Mouse (Mus musculus) bone marrow macrophage, adult 2 months (primary cell): Measurements from ENCODE around the gene Nit2. TPM values are rescaled to one million over a fixed set of nuclear protein-coding genes. Genes with fewer than 3 reads are reported as not detected.

Experiments
- H3K27ac ChIP-seq: 2 replicates; pipeline ENCODE4 v1.5.1; 2012; ENCODE audit warnings: low read depth, low read length; ENCODE audit not compliant: insufficient read depth
- H3K4me1 ChIP-seq: 2 replicates; pipeline ENCODE4 v1.6.1; 2012; ENCODE audit warnings: low read length; ENCODE audit not compliant: control insufficient read depth, insufficient read depth
- H3K4me3 ChIP-seq: 2 replicates; pipeline ENCODE4 v1.5.1; 2012; ENCODE audit warnings: mild to moderate bottlenecking, low read length, moderate library complexity; ENCODE audit not compliant: insufficient read depth
- CTCF ChIP-seq: IDR thresholded peaks from 2 replicates; pipeline ENCODE4 v1.5.1; 2012; ENCODE audit warnings: low read depth, mild to moderate bottlenecking, low read length, moderate library complexity
- POLR2A ChIP-seq: IDR thresholded peaks from 2 replicates; pipeline ENCODE4 v1.6.1; 2012; ENCODE audit warnings: mild to moderate bottlenecking, low read depth, low read length, borderline replicate concordance
- polyA plus RNA-seq: library from polyadenylated mRNA; stranded (reverse); fragments of >200 nt; gene quantifications from 2 replicates; pipeline ENCODE4 v1.2.4, GENCODE M21; 2012; ENCODE audit not compliant: missing spikeins, insufficient read depth, insufficient read length

Gene Nit2
- polyA plus RNA-seq, 1 experiment: 37.8 TPM

DNA sequence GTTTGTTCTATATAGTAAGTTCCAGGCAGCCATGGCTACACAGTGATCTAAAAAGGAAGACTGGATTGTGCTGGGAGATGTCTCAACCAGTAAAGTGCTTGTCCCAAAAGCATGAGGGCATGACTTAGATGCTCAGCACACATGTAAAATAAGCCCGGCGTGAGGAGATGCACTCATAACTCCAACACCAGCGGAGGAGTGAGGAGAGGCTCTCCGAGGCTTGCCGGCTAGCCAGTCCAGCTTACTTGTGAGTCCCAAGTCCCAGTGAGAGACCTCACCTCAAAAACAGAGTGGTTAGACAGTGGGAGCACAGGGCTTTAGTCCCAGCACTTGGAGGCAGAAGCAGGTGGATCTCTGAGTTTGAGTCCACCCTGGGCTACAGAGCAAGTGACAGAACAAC, 2.0 kb downstream of the Nit2 start:
- H3K4me3 ChIP-seq: no peak overlapping the region
- H3K27ac ChIP-seq: no peak overlapping the region
- TF ChIP-seq CTCF: no peak
- no peak for TF ChIP-seq POLR2A
- peaks cover 16% of the 10 kb centered on the region for H3K4me1 ChIP-seq

DNA sequence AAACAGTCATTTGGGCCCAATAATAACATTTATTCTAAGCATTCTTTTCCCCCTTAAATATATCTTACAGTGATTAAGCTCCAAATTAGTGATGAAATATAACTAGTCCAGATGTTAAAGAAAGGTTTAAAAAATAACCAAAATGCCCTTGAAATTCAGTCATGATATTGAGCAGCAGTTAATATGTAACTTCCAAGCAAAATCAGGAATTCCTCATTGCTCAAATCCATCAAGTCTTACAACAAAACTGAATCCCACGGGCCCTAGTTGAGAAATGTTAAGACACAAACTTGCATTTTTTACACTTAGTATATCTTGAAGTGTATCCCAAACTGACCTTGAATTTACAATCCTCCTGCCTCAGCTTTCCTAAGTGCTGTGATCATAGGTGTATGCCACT, 3.4 kb downstream of the Nit2 start:
- TF ChIP-seq CTCF (no peak), POLR2A (no peak)
- Histone ChIP-seq H3K4me3 (no peak overlapping the region), H3K4me1 (peaks cover 16% of the 10 kb centered on the region), H3K27ac (no peak overlapping the region)

DNA sequence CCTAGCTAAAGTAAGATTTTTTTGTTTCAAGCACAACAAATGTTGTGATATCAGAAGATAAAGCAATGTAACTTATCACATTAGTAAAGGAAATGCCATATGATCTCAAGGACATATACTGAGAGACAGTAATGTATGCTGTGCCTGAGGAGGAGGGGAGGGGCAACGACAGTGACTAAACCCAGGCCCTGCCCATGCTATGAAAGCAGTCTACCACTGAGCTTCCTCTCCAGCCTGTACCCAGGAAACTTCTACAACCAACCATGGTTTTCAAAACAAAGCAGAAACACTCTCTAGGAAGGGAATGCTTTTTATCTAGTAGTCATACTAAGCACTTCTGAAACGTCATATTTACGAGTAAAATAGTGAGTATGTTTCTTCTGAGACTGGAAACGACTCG, 4.3 kb downstream of the Nit2 start:
- Histone ChIP-seq H3K27ac (no peak overlapping the region), H3K4me1 (peaks cover 16% of the 10 kb centered on the region), H3K4me3 (no peak overlapping the region)
- no peak for TF ChIP-seq CTCF
- no peak for TF ChIP-seq POLR2A

GRCm38 (mm10) chr16:57159835-57160234, 7.3 kb downstream of the Nit2 start:
- H3K4me1 ChIP-seq: peaks cover 11% of the 10 kb centered on the region
- TF ChIP-seq POLR2A (no peak), CTCF (no peak)
- no peak overlapping the region for H3K4me3 ChIP-seq
- H3K27ac ChIP-seq: no peak overlapping the region

DNA sequence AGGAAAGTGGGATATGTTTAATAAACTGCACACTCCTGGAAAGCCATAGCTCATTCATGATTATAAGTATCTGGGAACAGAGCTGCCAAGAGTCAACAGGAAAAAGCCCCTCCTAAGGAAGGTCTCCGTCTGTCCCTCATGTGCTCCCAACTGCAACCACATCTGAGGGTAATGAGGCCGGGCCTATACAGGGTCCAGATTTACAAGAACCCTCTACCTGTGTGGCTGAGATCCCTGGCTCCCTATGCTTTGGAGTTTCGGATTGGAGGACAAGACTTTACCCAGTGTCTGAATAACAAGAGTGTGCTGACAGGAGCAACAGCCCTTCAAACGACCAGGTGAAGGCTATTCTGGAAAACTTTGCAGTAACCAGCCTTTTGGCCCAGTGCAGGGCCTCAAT, 9.4 kb downstream of the Nit2 start:
- TF ChIP-seq POLR2A (no peak), CTCF (no peak)
- no peak overlapping the region for H3K27ac ChIP-seq
- 0 out of 2 replicates have a peak, but pooled peaks cover 2% of the 10 kb centered on the region for H3K4me1 ChIP-seq
- H3K4me3 ChIP-seq: no peak overlapping the region

GRCm38 (mm10) chr16:57157076-57157475, 10.1 kb downstream of the Nit2 start:
- H3K4me3 ChIP-seq: no peak overlapping the region
- H3K27ac ChIP-seq: no peak overlapping the region
- TF ChIP-seq CTCF: no peak
- no peaks in the 10 kb centered on the region for H3K4me1 ChIP-seq

- H3K27ac ChIP-seq: no peak overlapping the region
- no peaks in the 10 kb centered on the region for H3K4me1 ChIP-seq
- no peak overlapping the region for H3K4me3 ChIP-seq
- TF ChIP-seq POLR2A (no peak), CTCF (no peak)
Measured at GRCm38 (mm10) chr16:57155899-57156298, 11.2 kb downstream of the Nit2 start.

- TF ChIP-seq CTCF: no peak
- no peak for TF ChIP-seq POLR2A
- Histone ChIP-seq H3K4me1 (no peaks in the 10 kb centered on the region), H3K27ac (no peak overlapping the region), H3K4me3 (no peak overlapping the region)
Measured at GRCm38 (mm10) chr16:57151437-57151836, 15.7 kb downstream of the Nit2 start.

DNA sequence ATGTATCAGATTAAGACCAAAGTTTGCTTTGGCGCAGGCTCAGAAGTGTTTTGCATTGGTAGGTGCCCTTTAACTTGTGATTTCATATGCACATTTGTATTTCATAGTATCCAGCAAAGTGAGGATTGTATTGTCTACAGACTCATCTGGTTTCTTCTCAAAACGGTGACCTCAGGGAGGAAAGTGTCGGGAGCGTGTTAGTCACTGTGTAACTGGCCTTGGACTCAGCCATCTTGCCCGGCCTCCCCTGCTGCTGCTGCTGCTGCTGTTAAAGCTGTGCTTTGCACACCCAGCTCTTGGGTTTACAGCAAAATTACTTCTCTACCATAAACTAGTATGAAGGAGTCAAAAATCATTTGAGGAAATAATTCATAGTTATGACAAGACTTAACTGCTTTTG, 22.4 kb downstream of the Nit2 start:
- H3K27ac ChIP-seq: no peak overlapping the region
- H3K4me3 ChIP-seq: no peak overlapping the region
- no peaks in the 10 kb centered on the region for H3K4me1 ChIP-seq
- TF ChIP-seq POLR2A (no peak), CTCF (no peak)

- H3K4me1 ChIP-seq: peaks cover 10% of the 10 kb centered on the region
- no peak for TF ChIP-seq POLR2A
- TF ChIP-seq CTCF: no peak
- H3K27ac ChIP-seq: no peak overlapping the region
- H3K4me3 ChIP-seq: no peak overlapping the region
Measured at GRCm38 (mm10) chr16:57133611-57134010, 33.5 kb downstream of the Nit2 start.

DNA sequence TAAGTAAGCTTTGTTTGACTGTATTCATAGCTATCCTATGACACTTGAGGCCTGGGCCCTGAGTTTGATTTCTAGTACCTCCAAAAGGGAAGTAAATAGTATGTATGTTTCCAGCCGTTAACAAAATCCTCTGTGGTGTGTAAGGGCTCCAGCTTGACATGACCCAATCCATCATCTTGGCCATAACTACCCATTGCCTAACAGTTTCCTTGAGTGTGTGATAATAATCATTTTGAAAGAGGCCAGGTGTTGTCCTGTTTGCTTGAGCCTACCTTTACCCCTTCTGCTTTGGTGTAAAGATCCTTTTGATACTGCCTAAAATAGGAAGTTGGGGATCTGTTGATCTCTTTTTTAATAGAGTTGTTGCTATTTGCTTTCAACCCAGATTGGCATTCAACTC, 34.8 kb downstream of the Nit2 start:
- Histone ChIP-seq H3K27ac (no peak overlapping the region), H3K4me1 (peaks cover 10% of the 10 kb centered on the region), H3K4me3 (no peak overlapping the region)
- TF ChIP-seq CTCF: no peak
- TF ChIP-seq POLR2A: no peak
